Mouse (Mus musculus) Patski (cell line): ENCODE measurements around the gene Tap2. TPM values are rescaled to one million over a fixed set of nuclear protein-coding genes. Genes with fewer than 3 reads are reported as not detected.

Experiments
- ATAC-seq: fragments of 100-300 bp; one replicate; pipeline ENCODE4 v1.8.0; 2021
- CTCF ChIA-PET: fragments of 350-600 bp; sonication (Branson Sonifier 250); formaldehyde crosslinking; loops from one replicate; lab custom pipeline; 2022; ENCODE audit warnings: inconsistent platforms; lab: Charles Lee
- POLR2A ChIA-PET: fragments of 350-600 bp; sonication (Branson Sonifier 250); formaldehyde crosslinking; loops from one replicate; lab custom pipeline; 2022; ENCODE audit warnings: antibody characterized with exemption, inconsistent platforms; lab: Charles Lee
- DNase-seq: peaks from one replicate; pipeline ENCODE4 v3.0.0-alpha.2; 2011; ENCODE audit warnings: low read depth, low spot score
- H3K27me3 ChIP-seq: fragments of 371-371 bp; one replicate; pipeline ENCODE4 v1.5.1; 2021
- CTCF ChIP-seq: fragments of 100-300 bp; IDR thresholded peaks from one replicate; pipeline ENCODE4 v1.5.1; 2021
- in situ Hi-C: fragments of 300-500 bp; cut with MboI; formaldehyde crosslinking; loops from 3 replicates; pipeline ENCODE4 v1.11.1; 2018; ENCODE audit warnings: low pct_unique_long_range_greater_than_20kb, mixed read lengths
- polyA plus RNA-seq: library from polyadenylated mRNA; unstranded; gene quantifications from one replicate; pipeline ENCODE4 v1.2.3, GENCODE M21; 2021

The Tap2 gene
- polyA plus RNA-seq, 1 experiment from 2014 or later = 38.2 TPM

DNA sequence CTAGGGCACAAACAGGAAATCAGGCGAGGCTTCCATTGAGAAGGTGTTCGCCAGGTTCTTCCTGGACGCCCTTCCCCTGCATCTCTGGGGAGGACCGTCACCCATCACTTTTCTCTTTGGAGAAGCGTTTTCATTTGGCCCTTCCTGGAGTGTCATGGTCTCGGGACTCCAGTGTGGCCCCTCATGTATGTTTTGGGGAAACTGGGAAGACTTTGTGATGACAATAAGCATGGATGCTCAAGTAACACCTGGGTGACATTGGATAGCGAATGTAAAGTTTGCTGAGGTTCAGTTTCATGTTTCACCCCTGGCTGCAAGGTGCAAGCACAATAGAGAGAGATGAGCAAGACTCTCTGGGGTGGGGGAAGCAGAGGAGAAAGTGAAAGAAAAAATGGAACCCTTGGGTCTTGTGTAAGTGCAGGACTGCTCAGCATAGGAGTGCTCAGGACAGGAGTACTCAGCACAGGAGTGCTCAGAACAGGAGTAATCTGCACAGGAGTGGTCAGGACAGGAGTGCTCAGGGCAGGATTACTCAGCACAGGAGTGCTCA is 1.7 kb upstream of the Tap2 start:
- CTCF ChIA-PET = interaction anchor here (1.1 kb wide), 1 partner anchor 33 kb away, joined by 3 read pairs; no protein-coding TSS in a partner anchor
- no peaks in the 10 kb centered on the region for H3K27me3 ChIP-seq
- TF ChIP-seq CTCF = no peak
- ATAC-seq (no peak), DNase-seq (no peak)
- in situ Hi-C loops = no loop called here
- POLR2A ChIA-PET = no interaction called here

DNA sequence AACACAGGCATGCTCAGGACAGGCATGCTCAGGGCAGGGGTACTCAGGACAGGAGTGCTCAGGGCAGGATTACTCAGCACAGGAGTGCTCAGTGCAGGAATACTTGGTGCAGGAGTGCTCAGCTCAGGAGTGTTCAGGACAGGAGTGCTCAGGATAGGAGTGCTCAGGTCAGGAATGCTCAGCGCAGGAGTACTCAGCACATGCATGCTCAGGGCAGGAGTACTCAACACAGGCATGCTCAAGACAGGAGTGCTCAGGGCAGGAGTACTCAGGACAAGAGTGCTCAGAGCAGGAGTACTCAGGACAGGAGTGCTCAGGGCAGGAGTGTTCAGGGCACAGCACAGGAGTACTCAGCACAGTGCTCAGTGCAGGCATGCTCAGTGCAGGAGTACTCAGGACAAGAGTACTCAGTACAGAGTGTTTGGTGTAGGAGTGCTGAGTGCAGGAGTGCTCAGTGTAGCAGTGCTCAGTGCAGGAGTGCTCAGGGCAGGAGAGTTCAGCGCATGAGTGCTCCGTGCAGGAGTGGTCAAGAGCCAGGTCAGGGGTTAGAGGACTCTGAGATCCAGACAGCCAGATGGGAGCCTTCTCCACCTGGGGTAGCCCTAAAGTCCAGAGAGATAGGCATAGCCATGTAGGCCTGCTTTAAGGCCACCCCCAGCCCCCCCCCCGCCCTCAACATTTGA is 426 bp upstream of the Tap2 start:
- ChIA-PET POLR2A (interaction anchor here (0.9 kb wide), 1 partner anchor 32 kb away, joined by 3 read pairs; no protein-coding TSS in a partner anchor), CTCF (no interaction called here)
- DNase-seq (no peak), ATAC-seq (no peak)
- no peak for TF ChIP-seq CTCF
- in situ Hi-C loops = no loop called here
- H3K27me3 ChIP-seq = no peaks in the 10 kb centered on the region

- TF ChIP-seq CTCF = no peak
- ChIA-PET POLR2A (interaction anchor here (0.9 kb wide), 1 partner anchor 34 kb away, joined by 3 read pairs; no protein-coding TSS in a partner anchor), CTCF (interaction anchor here (0.7 to 1.3 kb wide), 7 partner anchors 9 to 34 kb away, joined by 3 to 5 read pairs (median 3); no protein-coding TSS in a partner anchor)
- DNase-seq = no peak
- peak; percentile 52 for ATAC-seq
- in situ Hi-C loops = no loop called here
- H3K27me3 ChIP-seq = no peaks in the 10 kb centered on the region
These were observed 1.1 kb downstream of the Tap2 start for GRCm38 (mm10) chr17:34204303-34205010.

- DNase-seq = no peak
- CTCF ChIA-PET = interaction anchor here (0.7 to 1.3 kb wide), 6 partner anchors 10 to 35 kb away, joined by 3 to 5 read pairs (median 3); no protein-coding TSS in a partner anchor
These were observed 1.9 kb downstream of the Tap2 start for GRCm38 (mm10) chr17:34205021-34205745.

DNA sequence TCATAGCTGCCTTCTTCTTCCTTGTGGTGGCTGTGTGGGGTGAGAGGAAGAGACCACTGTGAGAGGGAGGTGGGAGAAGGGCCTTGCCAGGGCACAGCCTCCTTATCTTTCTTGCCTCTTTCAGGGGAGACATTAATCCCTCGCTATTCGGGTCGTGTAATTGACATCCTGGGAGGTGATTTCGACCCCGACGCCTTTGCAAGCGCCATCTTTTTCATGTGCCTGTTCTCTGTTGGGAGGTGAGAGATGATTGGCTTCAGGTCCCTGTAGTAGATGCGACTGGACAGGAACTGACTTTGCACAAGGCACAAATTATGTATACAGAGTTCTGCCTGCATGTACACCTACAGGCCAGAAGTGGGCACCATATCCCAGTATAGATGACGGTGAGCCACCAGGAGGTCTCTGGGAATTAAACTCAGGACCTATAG is 2.4 kb downstream of the Tap2 start:
- in situ Hi-C loops = no loop called here
- ChIA-PET POLR2A (interaction anchor here (1.0 kb wide), 1 partner anchor 19 kb away, joined by 3 read pairs; no protein-coding TSS in a partner anchor), CTCF (interaction anchor here (1.0 to 1.3 kb wide), 2 partner anchors 13 to 35 kb away, joined by 4 to 5 read pairs; no protein-coding TSS in a partner anchor)
- no peak for TF ChIP-seq CTCF
- no peak for DNase-seq
- H3K27me3 ChIP-seq = no peaks in the 10 kb centered on the region
- ATAC-seq = no peak

More at GRCm38 (mm10) chr17:34205021-34205745, 1.9 kb downstream of the Tap2 start:
- POLR2A ChIA-PET = interaction anchor here (1.0 kb wide), 1 partner anchor 18 kb away, joined by 3 read pairs; no protein-coding TSS in a partner anchor
- no peaks in the 10 kb centered on the region for H3K27me3 ChIP-seq
- TF ChIP-seq CTCF = no peak
- ATAC-seq = peak; percentile 3
- in situ Hi-C loops = no loop called here

- DNase-seq (no peak), ATAC-seq (no peak)
- in situ Hi-C loops = no loop called here
- ChIA-PET CTCF (no interaction called here), POLR2A (no interaction called here)
- TF ChIP-seq CTCF = no peak
- H3K27me3 ChIP-seq = no peaks in the 10 kb centered on the region
These were observed 3.4 kb downstream of the Tap2 start for GRCm38 (mm10) chr17:34206731-34207130.

DNA sequence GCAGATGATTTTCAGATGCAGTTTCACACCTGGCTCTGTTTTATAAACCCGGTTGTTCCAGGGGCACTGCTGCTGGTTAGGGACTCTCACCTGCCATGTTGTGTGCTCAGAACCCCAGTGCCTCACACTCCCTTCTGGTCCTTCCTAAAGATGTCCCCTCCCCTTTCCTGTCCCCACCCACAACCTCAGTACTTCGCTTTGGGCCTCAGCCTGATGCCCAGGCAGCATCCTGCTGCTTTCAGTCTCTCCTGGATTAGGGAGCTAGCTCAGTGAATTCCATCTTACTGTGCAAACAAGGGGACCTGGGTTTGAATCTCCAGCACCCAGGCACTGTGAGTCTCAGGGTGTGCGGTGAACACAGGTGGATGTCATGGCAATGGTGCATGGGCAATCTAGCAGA is 4.1 kb downstream of the Tap2 start:
- DNase-seq = no peak
- H3K27me3 ChIP-seq = no peaks in the 10 kb centered on the region
- no peak for TF ChIP-seq CTCF
- ChIA-PET POLR2A (no interaction called here), CTCF (no interaction called here)
- ATAC-seq = no peak
- in situ Hi-C loops = no loop called here

- TF ChIP-seq CTCF = no peak
- H3K27me3 ChIP-seq = no peaks in the 10 kb centered on the region
These were observed 4.5 kb downstream of the Tap2 start for GRCm38 (mm10) chr17:34207866-34208265.

DNA sequence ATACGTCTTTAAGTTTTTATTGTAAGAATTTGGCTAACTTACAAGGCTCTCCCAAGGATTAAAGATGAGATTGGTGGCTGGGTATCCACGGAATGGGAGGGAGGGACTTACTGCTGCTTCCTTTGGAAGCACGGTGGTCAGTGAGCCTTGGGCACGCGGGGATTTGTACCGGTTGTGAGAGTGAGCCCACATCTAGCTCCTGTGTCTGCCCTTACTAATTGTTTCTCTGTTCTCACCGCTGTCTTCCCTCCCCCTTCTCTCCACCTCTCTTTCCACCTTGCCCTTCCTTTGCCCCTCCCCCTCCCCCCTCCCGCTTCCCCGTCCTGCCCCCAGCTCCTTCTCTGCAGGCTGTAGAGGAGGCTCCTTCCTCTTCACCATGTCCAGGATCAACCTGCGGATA is 5.1 kb downstream of the Tap2 start:
- no peaks in the 10 kb centered on the region for H3K27me3 ChIP-seq
- in situ Hi-C loops = no loop called here
- TF ChIP-seq CTCF = no peak
- POLR2A ChIA-PET = no interaction called here
- CTCF ChIA-PET = interaction anchor here (1.5 kb wide), 1 partner anchor 25 kb away, joined by 5 read pairs; no protein-coding TSS in a partner anchor
- ATAC-seq (no peak), DNase-seq (no peak)

More at GRCm38 (mm10) chr17:34207866-34208265, 4.5 kb downstream of the Tap2 start:
- no peak for ATAC-seq
- ChIA-PET CTCF (no interaction called here), POLR2A (no interaction called here)
- DNase-seq = no peak
- in situ Hi-C loops = no loop called here

DNA sequence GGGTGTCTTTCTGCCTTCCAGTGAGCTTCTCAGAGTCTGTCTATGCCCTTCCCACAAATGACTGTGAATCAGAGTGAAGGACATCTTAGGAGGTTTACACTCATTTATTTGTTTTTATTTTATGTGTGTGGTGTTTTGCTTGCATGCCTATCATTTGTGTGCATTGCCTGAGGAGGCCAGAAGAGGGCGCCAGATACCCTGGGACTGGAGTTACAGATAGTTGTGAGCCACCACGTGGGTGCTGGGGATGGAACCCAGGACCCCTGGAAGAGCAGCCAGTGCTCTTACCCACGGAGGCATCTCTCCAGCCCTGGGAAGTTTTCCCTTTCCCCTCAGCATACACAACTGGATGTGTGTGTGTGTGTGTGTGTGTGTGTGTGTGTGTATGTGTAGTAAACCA is 6.4 kb downstream of the Tap2 start:
- DNase-seq = no peak
- in situ Hi-C loops = no loop called here
- no peaks in the 10 kb centered on the region for H3K27me3 ChIP-seq
- TF ChIP-seq CTCF = peak; percentile 72
- POLR2A ChIA-PET = no interaction called here
- CTCF ChIA-PET = interaction anchor here (1.1 to 1.5 kb wide), 2 partner anchors 9 to 23 kb away, joined by 4 to 5 read pairs; no protein-coding TSS in a partner anchor
- ATAC-seq = no peak
